Mouse (Mus musculus): ENCODE results near the gene Asb4. TPM values are rescaled to one million over a fixed set of nuclear protein-coding genes. Genes with fewer than 3 reads are reported as not detected.
"Not testable (repeated sequence)": the region's sequence is repeated elsewhere in the genome, so short reads cannot be mapped to it uniquely, and the experiment has no call there.

The Asb4 gene
- polyA plus RNA-seq (2012; rRNA removed) (43.9 and 49.5 TPM in 2 replicates), polyA plus RNA-seq (2014; fragmentation: Nextera tagmentation; extraction: Ambion mirVana) (29.4 and 31.4 TPM in 2 replicates)

DNA sequence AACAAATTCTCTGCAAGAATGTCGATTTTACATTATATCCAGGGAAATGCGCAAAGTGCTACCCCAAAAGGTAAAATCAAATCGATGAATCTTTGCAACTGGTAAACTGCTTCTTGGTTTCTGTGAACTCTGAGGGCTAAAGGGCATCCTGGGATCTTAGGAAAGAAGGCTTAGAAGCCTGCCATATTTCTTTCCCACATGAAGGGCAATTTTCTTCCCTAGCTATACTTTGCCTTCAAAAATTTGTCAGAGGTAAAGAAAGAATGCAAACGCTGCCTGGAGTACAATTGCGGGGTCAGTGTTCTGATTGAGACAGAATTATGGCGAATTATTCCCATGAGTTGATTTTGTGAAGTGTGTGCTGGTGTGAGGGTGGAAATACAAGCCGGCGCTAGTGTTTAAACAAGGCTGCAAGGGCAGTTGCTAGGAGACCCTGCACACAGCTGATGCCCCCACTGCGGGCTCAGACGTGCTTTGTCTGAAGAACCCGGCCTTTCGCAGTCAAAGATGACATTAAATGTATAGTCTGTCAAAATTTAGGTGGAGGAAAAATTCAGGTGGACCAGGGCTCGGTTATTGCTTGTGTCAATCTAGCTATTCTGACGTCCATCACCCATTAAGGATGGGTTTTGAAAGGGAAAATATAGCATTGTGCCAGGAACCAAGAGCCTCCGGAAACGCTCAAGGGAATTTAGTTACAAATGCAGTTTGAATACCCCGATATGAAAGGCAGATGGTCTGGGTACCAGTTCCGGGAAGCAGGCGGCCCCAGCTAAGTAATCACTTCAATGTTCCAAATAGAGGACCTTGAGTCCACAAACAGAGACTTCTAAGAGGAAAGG lies at the start of gene Asb4:
TSS of gene Asb4 (plus strand) at position 51 of the 842 bp plus-strand sequence.
- H3K27me3 ChIP-seq (ENCODE audit: control insufficient read depth, insufficient read depth, low read length), result no peaks in the 10 kb centered on the region
- no peak for TF ChIP-seq POLR2A (IDR thresholded peaks at IDR 0.05; ENCODE audit: borderline replicate concordance, extremely low read depth, insufficient read depth, insufficient read length)
- peak within 1 kb of the TSS; percentile 35 for H3K4me3 ChIP-seq (replicated peaks; ENCODE audit: low read length)
- peak within 1 kb of the TSS; percentile 43; the same call in 1 of the 2 replicates for H3K27ac ChIP-seq (replicated peaks; ENCODE audit: low read depth, low read length)
- no peak for ATAC-seq (ENCODE audit: low FRiP score, low read depth)
- H3K9ac ChIP-seq (ENCODE audit: low read depth, low read length, severe bottlenecking), result peak within 1 kb of the TSS; percentile 46
- no peaks in the 10 kb centered on the region for H3K36me3 ChIP-seq (ENCODE audit: control insufficient read depth, insufficient read depth, low read length)
- H3K4me2 ChIP-seq (replicated peaks; ENCODE audit: low read depth, low read length, severe bottlenecking), result peak within 1 kb of the TSS; percentile 61
- DNase-seq (ENCODE audit: low spot score), result peak; percentile 32
- H3K9me3 ChIP-seq (ENCODE audit: control insufficient read depth, low read length), result no peaks in the 10 kb centered on the region
- 4% methylated on average over 19 of the region's 19 CpGs for WGBS
- peaks cover 28% of the 10 kb centered on the region for H3K4me1 ChIP-seq (ENCODE audit: control insufficient read depth, insufficient read depth, low read length)

DNA sequence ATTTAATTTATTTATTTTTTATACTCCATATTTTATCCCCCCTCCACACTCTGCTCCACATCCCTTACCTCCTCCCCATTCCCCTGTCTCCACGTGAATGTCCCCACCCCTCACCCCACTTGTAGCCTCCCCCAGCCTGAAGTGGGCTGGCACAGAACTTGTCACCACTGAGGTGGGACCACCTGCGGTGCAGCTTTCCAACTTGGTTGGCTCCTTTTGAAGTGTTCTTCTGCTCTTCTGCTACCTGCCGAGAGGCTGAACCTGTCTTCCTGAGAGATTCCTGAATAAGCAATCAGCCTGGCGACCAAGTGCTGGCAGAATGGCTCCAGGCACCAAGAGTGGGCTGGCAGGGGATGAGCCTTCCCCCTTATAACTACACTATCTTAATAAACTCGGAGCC lies 49.2 kb upstream of the Asb4 start:
- WGBS, result 48% methylated on average over 5 of the region's 5 CpGs
- H3K4me1 ChIP-seq (ENCODE audit: control insufficient read depth, insufficient read depth, low read length), result no peaks in the 10 kb centered on the region
- no peak overlapping the region for H3K27ac ChIP-seq (replicated peaks; ENCODE audit: low read depth, low read length)
- H3K4me3 ChIP-seq (replicated peaks; ENCODE audit: low read length), result no peak overlapping the region
- no peak overlapping the region for H3K4me2 ChIP-seq (replicated peaks; ENCODE audit: low read depth, low read length, severe bottlenecking)
- ATAC-seq (ENCODE audit: low FRiP score, low read depth), result no peak
- H3K9me3 ChIP-seq (ENCODE audit: control insufficient read depth, low read length), result no peaks in the 10 kb centered on the region
- no peaks in the 10 kb centered on the region for H3K36me3 ChIP-seq (ENCODE audit: control insufficient read depth, insufficient read depth, low read length)
- H3K9ac ChIP-seq (ENCODE audit: low read depth, low read length, severe bottlenecking), result no peak overlapping the region
- no peak for DNase-seq (ENCODE audit: low spot score)
- no peak for TF ChIP-seq POLR2A (IDR thresholded peaks at IDR 0.05; ENCODE audit: borderline replicate concordance, extremely low read depth, insufficient read depth, insufficient read length)
- no peaks in the 10 kb centered on the region for H3K27me3 ChIP-seq (ENCODE audit: control insufficient read depth, insufficient read depth, low read length)

- not testable (repeated sequence) for ATAC-seq (ENCODE audit: low FRiP score, low read depth); H3K27me3 ChIP-seq (ENCODE audit: control insufficient read depth, insufficient read depth, low read length); H3K9me3 ChIP-seq (ENCODE audit: control insufficient read depth, low read length); H3K4me1 ChIP-seq (ENCODE audit: control insufficient read depth, insufficient read depth, low read length); H3K4me3 ChIP-seq (replicated peaks; ENCODE audit: low read length); H3K36me3 ChIP-seq (ENCODE audit: control insufficient read depth, insufficient read depth, low read length); H3K4me2 ChIP-seq (replicated peaks; ENCODE audit: low read depth, low read length, severe bottlenecking); DNase-seq (ENCODE audit: low spot score); H3K9ac ChIP-seq (ENCODE audit: low read depth, low read length, severe bottlenecking); H3K27ac ChIP-seq (replicated peaks; ENCODE audit: low read depth, low read length)
Measured at GRCm38 (mm10) chr6:5336016-5336415, 47.2 kb upstream of the Asb4 start.

DNA sequence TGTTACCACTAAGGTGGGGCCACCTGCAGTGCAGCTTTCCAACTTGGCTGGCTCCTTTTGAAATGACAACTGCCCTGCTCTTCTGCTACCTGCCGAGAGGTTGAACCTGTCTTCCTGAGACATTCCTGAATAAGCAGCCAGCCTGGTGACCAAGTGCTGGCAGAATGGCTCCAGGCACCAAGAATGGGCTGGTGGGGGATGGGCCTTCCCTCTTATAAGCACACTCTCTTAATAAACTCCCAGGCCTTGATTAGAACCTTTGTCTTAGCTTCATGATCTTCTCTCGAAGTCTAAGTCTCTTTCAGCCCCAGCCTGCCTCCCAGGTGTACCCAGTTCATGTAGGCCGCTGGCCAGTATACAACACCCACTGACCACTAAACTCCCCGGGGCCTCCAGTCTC lies 44.4 kb upstream of the Asb4 start:
- not testable (repeated sequence) for H3K4me1 ChIP-seq (ENCODE audit: control insufficient read depth, insufficient read depth, low read length); H3K9ac ChIP-seq (ENCODE audit: low read depth, low read length, severe bottlenecking); H3K4me3 ChIP-seq (replicated peaks; ENCODE audit: low read length); H3K27me3 ChIP-seq (ENCODE audit: control insufficient read depth, insufficient read depth, low read length); H3K27ac ChIP-seq (replicated peaks; ENCODE audit: low read depth, low read length); H3K9me3 ChIP-seq (ENCODE audit: control insufficient read depth, low read length); H3K36me3 ChIP-seq (ENCODE audit: control insufficient read depth, insufficient read depth, low read length); H3K4me2 ChIP-seq (replicated peaks; ENCODE audit: low read depth, low read length, severe bottlenecking); DNase-seq (ENCODE audit: low spot score); ATAC-seq (ENCODE audit: low FRiP score, low read depth)
- WGBS, result 87% methylated on average over 4 of the region's 4 CpGs

- H3K4me3 ChIP-seq (replicated peaks; ENCODE audit: low read length); ATAC-seq (ENCODE audit: low FRiP score, low read depth); H3K9me3 ChIP-seq (ENCODE audit: control insufficient read depth, low read length); DNase-seq (ENCODE audit: low spot score); H3K27ac ChIP-seq (replicated peaks; ENCODE audit: low read depth, low read length); H3K4me1 ChIP-seq (ENCODE audit: control insufficient read depth, insufficient read depth, low read length); H3K27me3 ChIP-seq (ENCODE audit: control insufficient read depth, insufficient read depth, low read length); H3K9ac ChIP-seq (ENCODE audit: low read depth, low read length, severe bottlenecking); H3K36me3 ChIP-seq (ENCODE audit: control insufficient read depth, insufficient read depth, low read length); H3K4me2 ChIP-seq (replicated peaks; ENCODE audit: low read depth, low read length, severe bottlenecking): not testable (repeated sequence)
- 100% methylated on average over 1 of the region's 1 CpGs for WGBS
Measured at GRCm38 (mm10) chr6:5339283-5339682, 43.9 kb upstream of the Asb4 start.
